In the genomic region with DNA sequence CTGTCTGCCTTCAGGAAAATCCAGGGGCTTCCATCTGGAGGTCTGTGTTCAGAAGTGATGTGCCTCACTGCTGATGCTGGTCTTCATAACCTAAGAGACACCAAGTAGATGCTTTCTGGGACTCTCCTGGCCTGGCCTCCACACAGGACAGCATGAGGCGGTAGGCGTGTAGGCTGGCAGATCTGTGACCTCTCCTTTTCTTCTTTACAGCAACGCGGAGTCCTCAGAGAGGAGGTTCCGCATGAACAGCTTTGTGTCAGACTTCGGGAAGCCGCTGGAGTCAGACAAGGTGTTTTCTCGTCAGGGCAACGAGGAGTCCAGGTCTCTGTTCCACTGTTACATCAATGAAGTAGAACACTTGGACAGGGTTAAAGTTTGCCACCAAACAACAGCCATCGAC, we compare ENCODE assay signal across 32 mouse cellular contexts. TPM values are rescaled to one million over a fixed set of nuclear protein-coding genes. Genes with fewer than 3 reads are reported as not detected.
"Had no signal": no experiment of that assay in that cellular context is flagged by ENCODE, and none has a peak within 500 bp of the region (broad histone marks: within the 10 kb centered on the region; RNA-seq: fewer than 3 reads in every experiment).

No protein-coding gene starts in this region.

- ATAC-seq: hindbrain, embryonic 16.5 days; hindbrain, postnatal 0 days; inflammation-experienced regulatory T-cells, adult 6 months; intestine, embryonic 15.5 days; intestine, embryonic 16.5 days; intestine, postnatal 0 days had no signal

- H3K27me3 ChIP-seq: heart, embryonic 12.5 days; heart, embryonic 13.5 days; heart, embryonic 15.5 days; hindbrain, embryonic 12.5 days; hindbrain, embryonic 13.5 days; hindbrain, embryonic 15.5 days; intestine, embryonic 15.5 days had no signal

- H3K9me3 ChIP-seq: heart, embryonic 10.5 days; heart, embryonic 12.5 days; heart, embryonic 13.5 days; heart, embryonic 15.5 days; hindbrain, embryonic 10.5 days; hindbrain, embryonic 12.5 days; hindbrain, embryonic 13.5 days; hindbrain, embryonic 15.5 days; intestine, embryonic 15.5 days had no signal

- DNase-seq: heart, adult 18-20 months; heart, adult 2 months; heart, postnatal 10 days; heart, postnatal 14 days; heart, postnatal 36 days; heart, postnatal 4 days; kidney, adult 11 months; kidney, adult 8-10 months; kidney, postnatal 10 days; kidney, postnatal 25 days; kidney, postnatal 36 days; layer of hippocampus, adult 9-11 months; layer of hippocampus, postnatal 36 days had no signal

- H3K27ac ChIP-seq: heart, adult 2 months; heart, embryonic 10.5 days; heart, embryonic 13.5 days; heart, embryonic 15.5 days; hindbrain, embryonic 10.5 days; hindbrain, embryonic 12.5 days; hindbrain, embryonic 13.5 days; hindbrain, embryonic 14.5 days; hindbrain, embryonic 15.5 days; hindbrain, postnatal 0 days; intestine, embryonic 15.5 days; layer of hippocampus, adult 2 months; left cerebral cortex, adult 2 months had no signal

- H3K36me3 ChIP-seq: heart, embryonic 10.5 days; heart, embryonic 12.5 days; heart, embryonic 13.5 days; heart, embryonic 15.5 days; hindbrain, embryonic 10.5 days; hindbrain, embryonic 12.5 days; hindbrain, embryonic 13.5 days; hindbrain, embryonic 15.5 days; intestine, embryonic 15.5 days had no signal

- H3K4me3 ChIP-seq: heart, adult 2 months; heart, embryonic 10.5 days; heart, embryonic 12.5 days; heart, embryonic 13.5 days; heart, embryonic 15.5 days; hindbrain, embryonic 10.5 days; hindbrain, embryonic 12.5 days; hindbrain, embryonic 13.5 days; hindbrain, embryonic 15.5 days; intestine, embryonic 15.5 days; layer of hippocampus, adult 2 months; left cerebral cortex, adult 2 months had no signal

- H3K4me1 ChIP-seq: heart, embryonic 10.5 days; heart, embryonic 12.5 days; heart, embryonic 13.5 days; heart, embryonic 15.5 days; hindbrain, embryonic 10.5 days; hindbrain, embryonic 12.5 days; hindbrain, embryonic 13.5 days; hindbrain, embryonic 15.5 days; intestine, embryonic 15.5 days had no signal

- H3K4me2 ChIP-seq: heart, embryonic 11.5 days; heart, embryonic 12.5 days; heart, embryonic 13.5 days; heart, embryonic 15.5 days; hindbrain, embryonic 12.5 days; hindbrain, embryonic 13.5 days; hindbrain, embryonic 14.5 days; hindbrain, embryonic 15.5 days; intestine, embryonic 15.5 days had no signal

- H3K9ac ChIP-seq: heart, embryonic 12.5 days; heart, embryonic 13.5 days; heart, embryonic 15.5 days; hindbrain, embryonic 12.5 days; hindbrain, embryonic 13.5 days; hindbrain, embryonic 14.5 days; hindbrain, embryonic 15.5 days; intestine, embryonic 15.5 days had no signal

RNA-seq across cellular contexts. Expression of gene Mrap2, which starts 38.1 kb away (rescaled TPM):
- polyA plus RNA-seq: heart, embryonic 10.5 days; heart, embryonic 11.5 days; heart, embryonic 12.5 days; heart, embryonic 13.5 days; heart, embryonic 15.5 days; heart, postnatal 0 days; hindbrain, embryonic 10.5 days had no signal
